Mouse (Mus musculus): ENCODE results near the gene Fam13c. TPM values are rescaled to one million over a fixed set of nuclear protein-coding genes. Genes with fewer than 3 reads are reported as not detected.

The Fam13c gene
- polyA plus RNA-seq, 2 experiments from 2014 or later: not detected

DNA sequence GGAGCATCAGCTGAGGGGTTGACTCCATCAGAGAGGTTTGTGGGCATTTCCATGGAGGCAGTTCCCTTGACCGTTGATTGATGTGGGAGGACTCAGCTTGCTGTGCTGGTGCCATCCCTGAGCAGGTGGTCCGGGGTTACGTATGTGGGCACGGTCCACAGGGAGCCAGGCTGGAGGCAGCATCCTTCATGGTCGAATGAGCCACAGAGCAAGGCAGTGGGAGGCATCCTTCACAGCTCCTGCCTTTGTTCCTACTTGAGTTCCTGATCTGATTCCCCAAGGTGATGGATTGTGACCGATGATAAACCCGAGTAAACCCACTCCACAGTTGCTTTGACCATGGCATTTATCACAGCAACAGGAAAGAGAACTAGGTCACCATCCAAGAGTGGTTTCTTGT lies 25.4 kb downstream of the Fam13c start:
- ATAC-seq: no peak

DNA sequence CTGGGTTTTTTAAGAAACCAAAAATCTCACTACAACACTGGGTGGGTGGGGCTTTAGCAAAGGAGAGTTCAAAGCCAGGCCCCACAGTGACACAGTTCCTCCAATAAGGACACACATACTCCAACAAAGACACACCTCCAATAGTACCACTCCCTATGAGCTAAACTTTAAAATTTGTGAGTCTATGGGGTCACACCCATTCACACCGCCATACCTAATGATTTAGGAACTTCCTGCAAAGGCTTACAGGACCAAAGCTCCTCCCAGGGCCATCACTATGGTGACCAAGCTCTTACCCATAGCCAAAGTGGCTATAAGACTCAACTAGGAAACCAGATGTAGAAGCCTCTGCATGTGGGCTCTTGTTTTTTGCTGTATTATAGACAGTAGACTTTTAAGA lies 30.6 kb downstream of the Fam13c start:
- no peak for ATAC-seq

DNA sequence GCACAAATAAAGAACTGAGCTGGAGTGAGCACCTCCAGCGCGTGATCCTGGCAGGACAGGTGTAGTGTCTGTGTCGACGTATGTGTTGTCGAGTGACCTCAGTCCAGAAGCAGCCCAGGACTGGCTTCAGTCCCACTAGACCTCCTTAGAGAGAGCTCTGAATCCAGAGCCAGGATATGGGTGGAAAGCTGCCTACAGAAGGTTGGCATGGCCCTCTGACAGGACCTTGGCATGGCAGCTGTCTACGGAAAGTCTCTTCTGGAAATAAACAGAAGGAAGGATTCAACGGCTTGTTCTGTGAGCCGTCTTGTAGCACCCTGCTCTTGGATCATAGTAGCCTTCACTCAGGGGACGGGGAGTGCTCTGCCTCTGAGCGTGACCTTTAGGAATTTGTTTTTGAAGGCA lies 37.5 kb downstream of the Fam13c start:
- no peak for ATAC-seq

DNA sequence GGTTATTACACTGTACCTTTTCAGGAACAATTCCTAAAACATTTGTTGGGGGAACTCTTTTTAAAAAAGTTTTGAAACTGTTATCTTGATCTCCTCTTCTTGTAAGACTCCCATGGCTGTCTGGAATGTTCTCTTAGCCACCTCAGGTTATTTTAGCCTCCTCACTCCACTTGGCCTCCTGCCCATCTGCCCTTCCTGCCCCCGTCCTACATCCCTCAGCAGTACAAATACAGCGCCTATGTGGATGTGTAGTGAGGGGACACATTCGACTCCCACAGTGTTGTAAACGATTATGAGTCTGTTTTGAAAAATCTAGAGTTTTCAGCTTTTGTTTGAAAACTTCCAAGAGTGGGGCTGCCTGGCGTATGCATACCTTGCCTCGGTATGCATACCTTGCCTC lies 43.5 kb downstream of the Fam13c start:
- no peak for ATAC-seq

DNA sequence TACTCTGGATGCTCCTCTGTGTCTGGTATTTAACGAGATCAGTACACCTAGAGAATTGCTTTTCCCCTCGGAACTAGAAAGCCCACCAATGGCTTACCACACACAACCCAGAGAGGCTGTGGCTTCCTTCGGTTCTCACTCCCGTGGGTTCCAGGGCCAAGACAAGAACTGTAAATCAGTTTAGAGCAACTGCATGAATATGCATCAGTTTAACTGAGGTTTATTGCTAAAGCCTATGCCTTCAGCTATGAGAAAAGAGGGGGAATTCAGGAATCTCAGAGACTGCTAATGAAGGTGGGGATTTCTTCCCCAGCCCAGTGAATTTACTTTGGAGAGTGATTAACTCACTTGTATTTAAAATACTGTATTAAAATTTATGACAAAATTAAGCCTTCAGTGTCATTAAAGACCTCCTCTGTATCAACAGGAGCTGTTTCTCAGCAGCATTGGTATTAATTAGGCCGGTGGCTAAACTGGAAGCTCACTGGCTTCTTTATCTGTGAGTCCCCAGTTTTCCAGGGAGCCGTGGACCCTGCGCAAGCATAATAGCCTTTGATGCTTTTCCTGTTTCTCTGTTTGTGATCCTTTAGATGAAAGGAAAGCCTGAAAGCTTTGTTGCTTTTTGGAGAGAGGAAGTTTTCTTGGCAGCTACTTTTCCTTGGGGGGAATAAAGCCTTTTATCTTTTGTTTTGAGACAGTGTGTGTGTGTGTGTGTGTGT lies 44.4 kb downstream of the Fam13c start:
- ATAC-seq: no peak

DNA sequence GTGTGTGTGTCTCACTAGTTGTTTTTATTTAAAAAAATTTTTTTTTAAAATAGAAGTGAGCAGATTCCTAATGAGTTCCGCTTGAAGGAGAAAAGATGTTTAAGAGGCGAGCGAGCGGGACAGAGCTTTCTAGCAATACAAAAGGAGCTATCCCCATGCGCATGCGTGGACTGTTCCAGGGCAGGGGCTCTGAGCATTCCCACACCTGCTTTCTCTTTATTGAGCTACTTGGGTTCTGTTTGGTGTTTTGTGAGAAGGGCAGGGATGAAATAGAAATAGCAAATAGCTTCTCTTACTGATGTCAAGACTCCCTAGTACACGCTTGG lies 45.0 kb downstream of the Fam13c start:
- ATAC-seq: no peak

DNA sequence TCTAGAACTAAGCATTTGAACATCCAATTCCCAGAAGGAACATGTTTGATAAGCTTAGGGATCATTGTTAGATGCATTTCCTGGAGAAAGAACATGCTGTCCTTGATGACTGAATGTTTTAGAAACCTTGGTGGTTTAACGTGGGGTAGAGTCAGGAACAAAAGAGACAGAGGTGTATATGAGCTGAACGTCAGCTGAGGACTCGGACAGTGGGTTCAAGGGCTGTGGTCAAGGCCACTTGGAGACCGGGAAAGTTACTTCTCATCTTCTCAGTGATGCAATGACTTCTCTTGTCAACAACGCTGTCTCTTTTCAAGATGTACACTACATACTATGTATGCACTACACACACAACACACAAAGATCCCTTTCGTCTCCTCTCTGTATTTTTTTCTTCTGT lies 46.4 kb downstream of the Fam13c start:
- ATAC-seq: no peak

DNA sequence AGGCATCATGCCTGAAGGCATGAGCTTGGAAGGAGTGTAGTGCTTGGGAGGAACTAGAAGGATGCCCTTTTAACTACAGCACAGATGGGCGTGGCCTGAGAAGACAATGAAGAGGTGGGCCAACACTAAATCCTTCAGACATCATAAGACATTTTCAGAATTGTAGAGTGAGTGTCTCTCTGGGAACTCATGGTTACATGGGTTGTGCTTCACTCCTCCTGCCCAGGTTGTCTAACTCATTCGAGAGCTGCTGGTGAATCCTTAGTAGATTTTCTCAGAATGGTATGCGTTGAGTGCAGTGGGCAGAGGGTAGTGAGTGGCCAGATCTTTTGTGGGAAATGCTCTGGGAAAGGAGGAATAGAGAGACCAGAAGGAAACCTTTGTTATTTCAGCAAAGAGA lies 53.6 kb downstream of the Fam13c start:
- no peak for ATAC-seq

DNA sequence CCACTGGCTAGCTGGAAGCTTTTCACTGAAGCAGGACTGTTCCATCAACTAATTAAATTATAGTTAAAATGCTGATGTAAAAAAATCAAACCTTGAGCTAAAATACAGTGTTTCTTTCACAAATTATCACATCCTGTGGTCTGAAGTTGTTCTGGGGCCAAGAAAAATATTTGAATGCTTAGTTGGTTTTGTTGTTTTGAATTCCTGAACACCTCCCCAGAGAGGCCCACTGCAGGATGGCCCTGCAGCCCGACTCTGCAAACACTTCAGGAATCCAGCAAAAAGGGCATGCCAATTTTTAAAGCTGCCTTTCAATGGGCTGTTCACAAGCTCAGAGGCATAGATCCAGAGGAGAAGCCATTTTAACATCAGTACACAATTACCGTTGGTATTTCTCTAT lies 54.2 kb downstream of the Fam13c start:
- no peak for ATAC-seq

DNA sequence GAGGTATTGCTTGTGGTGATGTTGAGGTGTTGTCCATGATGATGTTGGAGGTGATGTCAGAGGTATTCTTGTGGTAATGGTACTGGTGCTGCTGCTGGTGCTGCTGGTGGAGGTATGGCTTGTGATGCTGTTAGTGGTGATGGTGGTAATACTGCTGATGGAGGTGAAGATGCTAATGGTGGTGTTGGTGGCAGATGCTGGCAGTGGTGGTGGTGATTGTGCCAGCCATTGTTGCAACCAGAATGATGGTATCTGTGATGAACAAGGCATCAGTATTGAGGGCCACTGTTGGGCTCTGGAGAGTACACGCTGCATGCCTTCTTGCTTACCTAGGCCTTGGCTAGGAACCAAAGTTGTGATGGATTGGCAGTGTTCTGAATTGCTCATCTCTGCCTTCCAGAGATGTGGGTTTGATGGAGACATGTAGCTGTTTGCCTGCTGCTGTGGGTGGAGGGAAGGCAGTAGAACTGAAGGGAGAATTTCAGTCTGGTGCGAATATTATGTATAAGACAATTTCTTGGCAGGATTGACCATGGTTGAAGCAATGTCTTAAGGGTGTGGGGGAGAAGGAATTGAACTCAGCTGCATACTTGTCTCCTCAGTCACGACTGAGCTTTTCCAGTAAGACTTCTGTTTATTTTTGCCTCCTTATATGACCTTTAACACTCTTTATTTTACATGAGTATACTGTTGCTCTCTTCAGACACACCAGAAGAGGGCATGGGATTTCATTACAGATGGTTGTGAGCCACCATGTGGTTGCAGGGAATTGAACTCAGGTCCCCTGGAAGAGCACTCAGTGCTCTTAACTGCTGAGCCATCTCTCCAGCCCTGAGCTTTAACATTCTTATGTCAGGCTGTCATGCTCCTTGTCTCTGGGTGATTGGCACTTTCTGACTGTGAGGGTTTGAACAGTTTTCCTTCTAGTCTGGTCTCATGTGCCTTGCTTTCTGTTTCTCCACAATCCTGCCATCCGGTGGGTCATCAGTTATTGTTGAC lies 55.1 kb downstream of the Fam13c start:
- ATAC-seq: no peak

DNA sequence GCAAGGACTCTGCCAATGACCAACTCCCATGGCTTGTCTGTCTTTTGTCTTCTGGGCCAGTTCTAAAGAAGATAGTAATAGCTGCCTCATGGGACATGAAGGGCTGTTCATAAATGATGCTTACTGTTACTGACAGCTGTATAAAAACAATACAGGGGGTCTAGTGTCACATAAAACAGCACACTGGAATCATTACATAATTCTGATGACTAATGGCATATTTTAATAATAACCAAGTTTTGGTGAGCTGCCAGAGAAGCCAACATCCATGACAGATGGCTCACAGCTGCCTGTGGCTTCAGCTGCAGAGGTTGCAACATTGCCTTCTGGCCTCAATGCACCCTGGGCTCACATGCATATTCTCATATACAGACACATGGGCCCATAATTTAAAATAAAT lies 56.7 kb downstream of the Fam13c start:
- no peak for ATAC-seq

DNA sequence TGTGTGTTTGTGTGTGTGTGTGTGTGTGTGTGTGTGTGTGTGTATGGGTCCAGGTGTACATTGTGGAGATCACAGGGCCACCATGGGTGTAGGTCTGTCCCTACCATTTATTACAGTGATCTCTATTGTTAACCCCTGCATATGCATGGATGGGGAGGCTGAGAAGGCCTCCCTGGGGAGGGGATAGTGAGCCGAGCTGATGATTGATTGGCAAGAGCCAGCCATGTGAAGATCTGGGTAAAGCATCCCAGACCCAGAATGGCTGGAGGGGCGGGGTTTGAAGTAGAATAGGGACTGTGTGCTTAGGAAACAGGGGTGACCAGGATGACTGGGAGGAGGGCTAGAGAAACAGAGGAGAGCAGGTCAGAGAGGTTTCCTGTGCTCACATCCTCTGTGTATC lies 58.0 kb downstream of the Fam13c start:
- ATAC-seq: no peak

DNA sequence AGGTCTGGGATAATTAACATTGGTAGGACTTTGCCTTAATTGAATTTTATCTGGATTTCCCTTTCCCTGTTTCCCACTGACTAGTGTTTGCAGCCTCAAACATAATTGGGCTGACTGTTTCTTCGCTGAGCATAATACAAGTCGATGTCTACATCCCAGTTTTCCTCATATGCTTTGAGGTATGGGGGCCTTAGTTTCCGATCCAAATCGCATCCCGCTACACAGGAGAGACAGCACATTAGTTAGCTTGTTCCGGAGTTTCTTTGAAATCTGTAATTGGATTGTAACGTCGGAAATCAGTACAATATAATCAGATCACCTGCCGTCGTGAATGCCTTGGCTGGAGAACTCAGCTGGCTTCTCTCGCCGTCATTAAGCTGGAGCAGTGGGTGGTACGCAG lies 59.0 kb downstream of the Fam13c start:
- no peak for ATAC-seq

DNA sequence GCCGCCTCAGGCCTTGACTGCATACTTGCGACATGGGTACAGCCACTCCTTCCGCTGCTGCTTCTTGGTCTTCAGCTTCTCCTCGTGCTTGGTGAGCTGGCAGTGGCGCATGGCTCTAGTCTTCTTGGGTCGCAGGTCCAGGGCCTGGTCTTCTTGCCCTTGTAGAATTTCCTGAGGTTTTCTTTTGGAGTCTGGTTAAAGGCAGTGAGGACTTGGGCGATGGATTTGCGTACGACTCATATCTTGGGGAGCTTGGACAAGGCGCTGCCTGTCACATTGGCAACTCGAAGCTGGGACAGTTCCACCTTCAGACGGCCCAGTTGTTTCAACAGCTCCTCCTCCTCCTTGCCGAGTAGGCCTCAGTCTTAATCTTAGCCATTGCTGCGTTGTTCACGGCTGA lies 64.6 kb downstream of the Fam13c start:
- ATAC-seq: no peak

DNA sequence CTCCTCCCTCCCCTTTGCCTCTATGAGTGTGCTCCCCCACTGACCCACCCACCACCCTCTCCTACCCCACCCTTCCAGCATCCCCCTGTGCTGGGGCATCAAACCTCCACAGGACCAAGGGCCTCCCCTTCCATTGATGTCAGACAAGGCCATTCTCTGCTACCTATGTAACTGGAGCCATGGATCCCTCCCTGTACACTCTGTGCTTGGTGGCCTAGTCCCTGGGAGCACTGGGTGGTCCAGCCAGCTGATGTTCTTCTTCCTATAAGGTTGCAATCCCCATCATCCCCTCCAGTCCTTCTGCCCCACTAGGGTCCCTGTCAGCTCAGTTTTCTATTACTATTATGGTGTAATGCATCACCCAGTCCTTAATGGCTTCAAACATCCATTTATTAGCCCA lies 65.1 kb downstream of the Fam13c start:
- ATAC-seq: no peak

DNA sequence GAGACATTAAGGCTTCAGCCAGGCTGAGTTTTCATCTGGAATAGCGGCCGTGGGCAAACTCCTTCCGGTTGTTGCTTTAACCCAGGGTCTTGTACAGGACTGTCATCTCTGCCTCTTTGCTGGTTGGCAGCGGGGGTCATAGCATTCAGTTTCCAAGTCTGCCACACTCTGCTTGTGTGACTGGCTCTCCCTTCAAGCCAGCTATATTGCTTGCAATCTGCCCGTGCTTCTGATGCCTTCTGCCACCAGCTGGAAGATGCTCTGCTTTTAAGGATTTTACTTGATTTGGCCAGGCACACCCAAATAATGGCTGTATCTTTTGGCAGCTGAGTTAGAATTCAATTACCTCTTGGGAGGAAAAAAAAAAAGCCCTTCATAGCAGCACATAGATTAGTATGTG lies 65.6 kb downstream of the Fam13c start:
- no peak for ATAC-seq

DNA sequence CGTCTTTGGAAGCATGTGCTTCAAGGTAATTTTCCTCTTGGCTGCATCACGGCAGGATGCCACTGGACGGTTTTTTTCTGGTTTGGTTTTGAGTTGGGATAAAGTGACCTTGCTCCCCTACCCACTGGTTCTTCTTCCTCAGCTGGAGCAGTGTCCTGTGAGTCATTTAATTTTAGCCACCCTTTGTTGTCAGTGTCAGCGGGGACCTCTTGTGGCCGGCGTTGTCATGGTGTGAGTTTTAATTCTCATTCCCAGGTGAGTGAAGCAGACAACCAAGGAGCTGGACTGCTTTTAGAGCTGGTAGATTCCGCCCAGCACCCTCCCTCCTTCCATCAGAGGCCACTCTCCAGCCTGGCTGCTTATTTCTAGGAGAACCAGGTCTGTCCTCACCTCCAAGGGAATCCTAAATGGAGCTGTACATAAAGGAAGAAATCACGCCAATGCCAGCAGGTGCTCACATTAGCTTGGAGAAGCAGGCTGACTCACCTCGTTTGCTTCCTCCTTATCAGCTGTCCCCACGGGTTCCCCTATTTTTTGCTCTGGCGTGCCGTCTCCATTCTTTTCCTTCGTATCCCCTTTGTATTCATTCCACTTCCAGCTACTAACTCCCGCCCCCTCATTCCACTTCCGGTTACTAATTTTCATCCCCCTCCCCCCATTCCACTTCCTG lies 66.4 kb downstream of the Fam13c start:
- no peak for ATAC-seq

DNA sequence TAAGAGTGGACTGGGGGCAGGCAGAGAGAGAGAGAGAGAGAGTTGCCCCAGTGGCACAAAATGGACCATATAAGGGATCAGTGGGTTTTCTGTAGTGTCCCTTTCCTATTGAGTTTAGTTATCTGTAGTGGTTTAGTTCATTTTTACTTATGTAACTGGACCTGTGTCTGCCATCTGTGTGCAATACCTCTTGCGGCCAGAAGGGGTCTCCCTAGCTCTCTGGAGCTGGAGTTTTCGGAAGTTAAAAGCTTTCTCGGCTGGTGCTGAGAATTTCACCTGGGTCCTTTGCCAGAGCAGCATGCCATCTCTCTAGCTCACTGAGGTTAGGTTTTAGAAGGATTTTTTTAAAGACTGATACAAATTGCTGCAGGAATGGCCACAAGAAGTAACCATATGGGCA lies 67.6 kb downstream of the Fam13c start:
- no peak for ATAC-seq

DNA sequence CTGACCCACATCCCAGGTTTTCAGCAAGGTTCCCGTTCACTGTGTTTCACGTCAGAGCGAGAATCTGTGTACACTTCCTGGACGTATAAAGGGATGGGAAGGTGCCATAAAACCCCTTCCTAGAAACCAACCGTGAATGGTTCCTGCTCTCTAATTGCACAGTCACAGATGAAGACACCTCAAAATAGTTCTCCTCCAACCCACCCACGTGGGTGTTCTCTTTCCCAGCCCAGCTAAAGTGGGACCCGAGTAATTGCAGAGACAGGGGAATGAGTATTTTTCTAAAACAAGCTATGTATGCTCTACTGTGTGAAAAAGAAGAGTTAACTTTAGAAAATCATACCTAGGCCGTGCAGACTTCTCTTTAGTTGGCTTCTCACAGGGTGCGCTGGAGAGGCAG lies 74.6 kb downstream of the Fam13c start:
- no peak for ATAC-seq

DNA sequence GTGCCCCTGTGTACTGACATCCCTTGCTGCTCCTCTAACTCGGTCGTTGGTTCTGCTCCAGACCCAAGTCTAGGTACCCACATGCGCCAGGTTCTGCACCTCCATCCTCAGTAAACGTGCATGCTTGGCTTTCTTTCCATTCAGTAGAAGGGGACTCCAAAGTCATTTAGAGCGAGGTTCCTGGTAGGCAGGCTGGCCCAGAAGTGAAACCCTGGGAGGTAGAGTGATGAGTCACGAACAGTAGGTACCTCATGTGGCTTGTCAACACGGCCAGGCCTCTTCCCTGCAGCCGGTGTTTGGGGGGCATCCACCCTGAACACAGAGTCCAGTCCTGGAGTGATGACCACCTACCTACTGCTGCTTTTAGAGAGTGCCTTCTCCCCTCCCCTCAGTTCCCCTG lies 76.4 kb downstream of the Fam13c start:
- no peak for ATAC-seq

DNA sequence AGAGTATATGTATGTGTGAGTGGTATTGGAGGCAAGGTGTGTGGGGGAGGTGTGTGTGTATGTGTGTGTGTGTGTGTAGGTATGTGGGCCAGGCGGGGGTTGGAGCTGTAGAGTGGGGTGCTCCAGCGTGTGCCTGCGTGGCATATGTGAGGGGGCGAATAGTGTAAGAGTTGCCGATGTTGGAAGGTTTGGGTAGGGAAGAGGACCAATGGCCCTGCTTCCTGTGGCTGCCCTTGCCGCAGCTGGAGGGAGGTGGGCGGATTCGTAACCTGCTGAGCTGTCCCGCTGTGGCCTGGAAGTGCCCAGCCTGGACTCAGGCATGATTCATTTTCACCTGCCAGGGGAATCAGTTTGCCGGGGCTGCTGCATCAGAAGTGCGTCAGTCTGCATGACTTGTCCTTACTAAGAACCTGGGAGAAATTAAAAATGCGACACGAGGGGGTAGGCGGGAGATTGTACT lies 79.4 kb downstream of the Fam13c start:
- ATAC-seq: no peak

DNA sequence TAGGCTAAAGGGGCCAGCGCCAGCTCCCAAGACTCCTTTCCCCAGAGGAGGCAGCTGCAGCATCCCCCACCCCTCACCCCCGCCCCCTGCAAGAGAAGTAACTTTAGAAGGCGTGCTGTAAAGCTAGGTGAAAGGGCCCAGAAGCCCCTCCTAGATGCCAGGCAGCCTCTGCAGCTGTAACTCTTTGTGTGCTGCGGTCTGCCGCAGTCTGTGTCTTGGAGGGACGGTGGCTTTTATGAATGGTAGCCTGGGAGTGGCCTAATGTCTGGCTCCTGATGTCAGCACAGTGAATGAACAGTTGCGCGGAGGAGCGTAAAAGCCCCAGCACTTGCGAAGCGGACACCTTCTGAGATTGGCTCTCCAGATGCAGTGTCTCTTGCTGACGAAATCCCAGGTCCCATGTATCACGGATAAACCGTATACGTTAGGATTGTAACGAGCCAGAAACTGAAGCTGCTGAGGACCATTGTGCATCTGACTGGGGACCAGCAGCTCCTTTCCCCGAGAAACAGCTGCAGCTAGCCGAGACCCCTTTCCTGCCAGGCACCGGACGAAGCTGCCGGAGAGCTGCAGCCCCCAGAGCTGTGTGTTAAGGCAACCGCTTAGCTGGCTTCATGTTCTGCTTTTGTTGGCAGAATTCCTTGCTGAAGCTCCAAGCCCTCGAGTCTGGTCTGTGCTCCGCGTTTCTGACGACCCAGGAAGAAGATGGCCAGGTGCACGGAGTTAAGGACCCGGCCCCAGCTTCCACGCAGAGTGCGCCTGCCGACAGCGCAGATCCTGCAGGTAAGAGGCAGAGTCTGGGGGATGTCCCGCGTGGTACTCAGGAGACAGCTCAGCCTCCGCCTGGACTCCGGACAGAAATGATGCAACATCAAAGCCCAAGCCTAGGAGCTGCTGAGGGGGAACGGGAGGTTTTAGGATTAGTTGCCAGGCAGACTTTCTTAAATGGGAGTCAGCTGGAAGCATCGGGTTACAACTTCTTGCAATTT lies 80.2 kb downstream of the Fam13c start:
- no peak for ATAC-seq
